Mouse (Mus musculus): Measurements from ENCODE around the gene Atp5b.
"Not testable (repeated sequence)": the region's sequence is repeated elsewhere in the genome, so short reads cannot be mapped to it uniquely, and the experiment has no call there.

Atp5b gene

DNA sequence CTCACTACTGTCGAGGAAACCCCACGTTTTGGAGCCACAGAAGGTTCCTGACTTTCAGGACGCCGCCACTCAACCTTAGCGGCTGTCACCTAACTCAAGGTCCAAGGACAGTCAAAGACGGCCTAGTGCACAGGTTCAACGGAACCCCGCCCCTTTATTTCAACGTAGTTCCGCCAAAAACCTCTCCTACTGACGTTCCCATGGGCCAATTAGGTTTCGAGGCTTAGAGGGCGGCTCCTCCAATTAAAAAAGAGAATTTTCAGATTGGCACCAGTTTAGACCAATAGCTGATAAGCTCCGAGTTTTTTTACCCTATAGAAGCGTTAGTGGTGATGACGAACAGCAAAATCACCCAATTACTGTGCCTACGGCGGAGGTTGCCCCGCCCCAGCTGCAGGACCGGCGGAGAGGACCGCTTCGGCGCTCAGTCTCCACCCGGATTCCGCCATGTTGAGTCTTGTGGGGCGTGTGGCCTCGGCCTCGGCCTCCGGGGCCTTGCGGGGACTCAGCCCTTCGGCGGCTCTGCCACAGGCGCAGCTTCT lies at the start of gene Atp5b:
Gene Atp5b (plus strand): TSS at position 394 of the 542 bp plus-strand sequence.
- peak; percentile 99 for DNase-seq

GRCm38 (mm10) chr10:128036746-128037425 lies 46.2 kb upstream of the Atp5b start:
- peak; percentile 71 for DNase-seq

GRCm38 (mm10) chr10:128037921-128038320 lies 45.2 kb upstream of the Atp5b start:
- DNase-seq = no peak

GRCm38 (mm10) chr10:128039167-128039566 lies 43.9 kb upstream of the Atp5b start:
- DNase-seq = no peak

- DNase-seq = no peak
Observed at GRCm38 (mm10) chr10:128039858-128040257, 43.2 kb upstream of the Atp5b start.

- no peak for DNase-seq
Observed at GRCm38 (mm10) chr10:128040293-128040692, 42.8 kb upstream of the Atp5b start.

DNA sequence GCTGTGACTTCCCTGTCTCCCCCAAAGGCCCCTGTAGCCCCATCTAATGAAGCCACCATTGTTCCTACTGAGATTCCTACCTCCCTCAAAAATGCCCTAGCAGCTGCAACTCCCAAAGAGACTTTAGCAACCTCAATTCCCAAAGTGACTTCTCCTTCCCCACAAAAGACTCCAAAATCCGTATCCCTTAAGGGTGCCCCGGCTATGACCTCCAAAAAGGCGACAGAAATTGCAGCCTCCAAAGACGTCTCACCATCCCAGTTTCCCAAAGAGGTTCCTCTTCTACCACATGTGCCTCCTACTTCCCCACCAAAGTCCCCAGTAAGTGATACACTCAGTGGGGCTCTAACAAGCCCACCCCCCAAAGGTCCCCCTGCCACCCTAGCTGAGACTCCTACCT lies 41.4 kb upstream of the Atp5b start:
- DNase-seq = no peak

DNA sequence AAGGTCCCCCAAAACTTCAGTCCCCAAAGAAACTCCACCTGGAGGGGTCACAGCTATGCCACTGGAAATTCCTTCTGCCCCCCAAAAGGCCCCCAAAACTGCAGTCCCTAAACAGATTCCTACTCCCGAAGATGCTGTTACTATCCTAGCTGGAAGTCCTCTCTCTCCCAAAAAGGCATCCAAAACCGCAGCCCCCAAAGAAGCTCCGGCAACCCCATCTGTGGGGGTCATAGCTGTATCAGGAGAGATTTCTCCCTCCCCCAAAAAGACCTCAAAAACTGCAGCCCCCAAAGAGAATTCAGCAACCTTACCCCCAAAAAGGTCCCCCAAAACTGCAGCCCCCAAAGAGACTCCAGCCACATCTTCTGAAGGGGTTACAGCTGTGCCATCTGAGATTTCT lies 40.6 kb upstream of the Atp5b start:
- DNase-seq = no peak

DNA sequence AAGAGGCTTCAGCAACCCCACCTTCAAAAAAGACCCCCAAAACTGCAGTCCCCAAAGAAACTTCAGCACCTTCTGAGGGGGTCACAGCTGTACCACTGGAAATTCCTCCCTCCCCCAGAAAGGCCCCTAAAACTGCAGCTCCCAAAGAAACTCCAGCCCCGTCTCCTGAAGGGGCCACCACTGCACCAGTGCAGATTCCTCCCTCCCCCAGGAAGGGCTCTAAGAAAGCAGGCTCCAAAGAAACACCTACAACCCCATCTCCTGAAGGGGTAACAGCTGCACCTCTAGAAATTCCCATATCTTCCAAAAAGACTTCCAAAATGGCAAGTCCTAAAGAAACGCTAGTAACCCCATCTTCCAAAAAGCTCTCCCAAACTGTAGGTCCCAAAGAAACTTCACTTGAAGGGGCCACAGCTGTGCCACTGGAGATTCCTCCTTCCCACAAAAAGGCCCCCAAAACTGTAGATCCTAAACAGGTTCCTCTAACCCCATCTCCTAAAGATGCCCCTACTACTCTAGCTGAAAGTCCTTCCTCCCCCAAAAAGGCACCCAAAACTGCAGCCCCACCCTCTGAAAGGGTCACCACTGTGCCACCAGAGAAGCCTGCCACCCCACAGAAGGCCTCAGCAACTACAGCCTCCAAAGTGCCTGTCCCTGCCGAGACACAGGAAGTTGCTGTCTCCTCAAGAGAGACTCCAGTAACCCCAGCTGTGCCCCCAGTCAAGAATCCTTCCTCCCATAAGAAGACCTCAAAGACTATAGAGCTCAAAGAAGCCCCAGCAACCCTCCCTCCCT lies 39.8 kb upstream of the Atp5b start:
- DNase-seq = no peak

DNA sequence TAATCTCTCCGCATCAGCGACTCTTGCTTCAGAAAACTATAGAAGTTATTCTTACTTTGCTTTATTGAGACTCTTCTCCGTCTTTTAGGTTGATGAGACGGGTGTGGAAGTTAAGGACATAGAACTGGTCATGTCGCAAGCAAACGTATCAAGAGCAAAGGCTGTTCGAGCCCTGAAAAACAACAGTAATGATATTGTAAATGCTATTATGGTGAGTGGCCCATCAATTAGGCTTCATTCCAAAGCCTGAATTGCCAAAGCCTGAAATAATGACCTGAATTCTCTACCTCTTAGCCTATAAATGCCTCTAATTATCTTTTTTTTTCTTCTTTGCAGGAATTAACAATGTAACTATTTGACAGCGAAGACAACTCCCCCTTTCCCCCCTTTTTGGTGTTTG lies 34.9 kb upstream of the Atp5b start:
- DNase-seq = no peak

- no peak for DNase-seq
Observed at GRCm38 (mm10) chr10:128049741-128050140, 33.3 kb upstream of the Atp5b start.

GRCm38 (mm10) chr10:128050355-128050754 lies 32.7 kb upstream of the Atp5b start:
- no peak for DNase-seq

- DNase-seq = no peak
Observed at GRCm38 (mm10) chr10:128051589-128051988, 31.5 kb upstream of the Atp5b start.

DNA sequence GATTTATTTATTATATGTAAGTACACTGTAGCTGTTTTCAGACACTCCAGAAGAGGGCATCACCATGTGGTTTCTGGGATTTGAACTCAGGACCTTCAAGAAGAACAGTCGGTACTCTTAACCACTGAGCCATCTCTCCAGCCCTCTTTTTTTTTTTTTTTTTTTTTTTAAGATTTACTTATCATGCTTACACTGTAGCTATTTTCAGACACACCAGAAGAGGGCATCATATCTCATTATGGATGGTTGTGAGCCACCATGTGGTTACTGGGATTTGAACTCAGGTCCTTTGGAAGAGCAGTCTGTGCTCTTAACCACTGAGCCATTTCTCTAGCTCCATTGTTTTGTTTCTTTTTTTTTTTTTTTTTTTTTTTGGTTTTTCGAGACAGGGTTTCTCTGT lies 30.9 kb upstream of the Atp5b start:
- DNase-seq = not testable (repeated sequence)

- no peak for DNase-seq
Observed at GRCm38 (mm10) chr10:128053001-128053400, 30.1 kb upstream of the Atp5b start.

GRCm38 (mm10) chr10:128058184-128058583 lies 24.9 kb upstream of the Atp5b start:
- DNase-seq = no peak

GRCm38 (mm10) chr10:128058601-128059151 lies 24.4 kb upstream of the Atp5b start, which contains the start of gene Ptges3:
Gene Ptges3, plus strand, starts transcription at chr10:128058954.
- peak; percentile 96 for DNase-seq

- peak; percentile 50 for DNase-seq
Observed at GRCm38 (mm10) chr10:128059207-128059981, 23.7 kb upstream of the Atp5b start.

GRCm38 (mm10) chr10:128061109-128061508 lies 22.0 kb upstream of the Atp5b start:
- DNase-seq = no peak

- DNase-seq = no peak
Observed at GRCm38 (mm10) chr10:128062221-128062989, 20.7 kb upstream of the Atp5b start.

GRCm38 (mm10) chr10:128066072-128066471 lies 17.0 kb upstream of the Atp5b start:
- no peak for DNase-seq

DNA sequence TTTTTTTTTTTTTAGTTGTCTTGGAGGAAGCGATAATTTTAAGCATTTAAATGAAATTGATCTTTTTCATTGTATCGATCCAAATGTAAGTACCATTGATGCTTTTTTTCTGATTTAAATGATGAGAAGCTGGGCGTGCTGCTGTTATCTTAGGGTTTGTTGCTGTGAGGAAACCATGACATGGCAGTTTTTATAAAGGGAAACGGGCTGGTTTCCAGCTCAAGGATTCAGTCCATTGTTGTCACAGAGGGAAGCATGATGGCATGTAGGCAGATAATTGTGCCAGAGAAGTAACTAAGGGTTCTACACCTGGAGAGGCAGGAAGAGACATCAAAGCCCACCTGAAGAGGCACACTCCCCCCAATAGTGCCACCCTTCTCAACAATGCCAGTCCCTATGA lies 13.9 kb upstream of the Atp5b start:
- DNase-seq = no peak
